Mouse (Mus musculus) myocyte (in vitro differentiated cells): Measurements from ENCODE around the gene 4930455H04Rik. TPM values are rescaled to one million over a fixed set of nuclear protein-coding genes. Genes with fewer than 3 reads are reported as not detected.

Experiments
- H3K27me3 ChIP-seq: one replicate; pipeline ENCODE4 v1.6.1; 2011; ENCODE audit not compliant: control insufficient read depth, insufficient read depth, insufficient read length
- H3K36me3 ChIP-seq: one replicate; pipeline ENCODE4 v1.6.1; 2011; ENCODE audit not compliant: control insufficient read depth, insufficient read depth
- H3K4me2 ChIP-seq: one replicate; pipeline ENCODE4 v1.6.1; 2011; ENCODE audit warnings: low read depth, control low read depth
- H3K4me3 ChIP-seq: one replicate; pipeline ENCODE4 v1.5.1; 2011; ENCODE audit warnings: mild to moderate bottlenecking, control low read depth, moderate library complexity
- H3K79me2 ChIP-seq: one replicate; pipeline ENCODE4 v1.6.1; 2011; ENCODE audit not compliant: control insufficient read depth, insufficient read depth
- H3ac ChIP-seq: one replicate; pipeline ENCODE4 v1.6.1; 2011; ENCODE audit not compliant: control insufficient read depth, insufficient read length
- CEBPB ChIP-seq: IDR thresholded peaks from 2 replicates; pipeline ENCODE4 v1.6.1; 2011; ENCODE audit warnings: mild to moderate bottlenecking, moderate library complexity; ENCODE audit not compliant: poor library complexity, insufficient read depth, severe bottlenecking
- E2F4 ChIP-seq: IDR thresholded peaks from one replicate; pipeline ENCODE4 v1.6.1; 2011; ENCODE audit warnings: mild to moderate bottlenecking, control low read depth, moderate library complexity; ENCODE audit not compliant: insufficient read depth
- MAX ChIP-seq: IDR thresholded peaks from one replicate; pipeline ENCODE4 v1.6.1; 2011; ENCODE audit warnings: low read depth, mild to moderate bottlenecking, control low read depth
- MYOD1 ChIP-seq, 3 experiments: IDR thresholded peaks; one replicate each; pipeline ENCODE4 v1.6.1; 2011; ENCODE audit warnings: control low read depth in 2 of 3, low read depth in 2 of 3, mild to moderate bottlenecking in 2 of 3, moderate library complexity in 1 of 3; ENCODE audit not compliant: insufficient read length in 2 of 3, control insufficient read depth in 1 of 3
- MYOG ChIP-seq, 3 experiments: IDR thresholded peaks; one replicate each; pipeline ENCODE4 v1.6.1; 2011; ENCODE audit warnings: control low read depth in 2 of 3, low read depth in 2 of 3, mild to moderate bottlenecking in 2 of 3; ENCODE audit not compliant: insufficient read length in 2 of 3, control insufficient read depth in 1 of 3, insufficient read depth in 1 of 3
- POLR2A ChIP-seq: IDR thresholded peaks from one replicate; pipeline ENCODE4 v1.6.1; 2011; ENCODE audit warnings: low read depth, mild to moderate bottlenecking, control low read depth, moderate library complexity; ENCODE audit not compliant: insufficient read length
- POLR2AphosphoS2 ChIP-seq: IDR thresholded peaks from one replicate; pipeline ENCODE4 v1.6.1; 2011; ENCODE audit warnings: low read depth, control low read depth; ENCODE audit not compliant: insufficient read length
- REST ChIP-seq: IDR thresholded peaks from one replicate; pipeline ENCODE4 v1.6.1; 2011; ENCODE audit warnings: mild to moderate bottlenecking, control low read depth, moderate library complexity; ENCODE audit not compliant: insufficient read depth, insufficient read length
- SRF ChIP-seq: IDR thresholded peaks from one replicate; pipeline ENCODE4 v1.6.1; 2011; ENCODE audit warnings: low read depth; ENCODE audit not compliant: control insufficient read depth, insufficient read length
- TCF12 ChIP-seq: IDR thresholded peaks from one replicate; pipeline ENCODE4 v1.6.1; 2011; ENCODE audit warnings: mild to moderate bottlenecking, control low read depth; ENCODE audit not compliant: poor library complexity, insufficient read depth, severe bottlenecking
- TCF3 ChIP-seq: IDR thresholded peaks from one replicate; pipeline ENCODE4 v1.6.1; 2011; ENCODE audit warnings: low read depth, control low read depth; ENCODE audit not compliant: insufficient read length
- USF1 ChIP-seq: IDR thresholded peaks from one replicate; pipeline ENCODE4 v1.6.1; 2011; ENCODE audit warnings: low read depth, mild to moderate bottlenecking, control low read depth, moderate library complexity
- polyA plus RNA-seq: library from polyadenylated mRNA; unstranded; fragments of >200 nt; fragmentation: generic; extraction: Trizol; gene quantifications from one replicate; pipeline ENCODE4 v1.2.1, GENCODE M21; 2012; ENCODE audit warnings: missing spikeins

4930455H04Rik gene
- polyA plus RNA-seq, 1 experiment = not detected

GRCm38 (mm10) chr3:116985042-116985455 lies 17.0 kb downstream of the 4930455H04Rik start:
- TF ChIP-seq MAX (no peak), TCF12 (no peak), REST (no peak), MYOD1 (IDR thresholded peaks at IDR 0.05; ENCODE audit: control insufficient read depth in 1 of 3, insufficient read length in 2 of 3, low read depth in 2 of 3) (peak in 2 of 3 experiments; percentile 14 to 46), USF1 (no peak)
- Histone ChIP-seq H3K36me3 (no peaks in the 10 kb centered on the region), H3K79me2 (no peaks in the 10 kb centered on the region), H3ac (no peak overlapping the region), H3K4me3 (no peak overlapping the region), H3K27me3 (no peaks in the 10 kb centered on the region), H3K4me2 (no peak overlapping the region)

- Histone ChIP-seq H3K79me2 (no peaks in the 10 kb centered on the region), H3K4me2 (no peak overlapping the region), H3K36me3 (no peaks in the 10 kb centered on the region), H3K27me3 (no peaks in the 10 kb centered on the region), H3ac (no peak overlapping the region), H3K4me3 (no peak overlapping the region)
- TF ChIP-seq POLR2AphosphoS2 (no peak), MAX (no peak), REST (no peak), CEBPB (no peak), USF1 (no peak), MYOG (IDR thresholded peaks at IDR 0.05; ENCODE audit: control insufficient read depth in 1 of 3, insufficient read depth in 1 of 3, insufficient read length in 2 of 3, low read depth in 2 of 3) (no peak), E2F4 (no peak), POLR2A (no peak), TCF3 (no peak), TCF12 (no peak)
Observed at GRCm38 (mm10) chr3:116985741-116986140, 17.7 kb downstream of the 4930455H04Rik start.

- TF ChIP-seq E2F4 (no peak), SRF (no peak), MYOD1 (IDR thresholded peaks at IDR 0.05; ENCODE audit: control insufficient read depth in 1 of 3, insufficient read length in 2 of 3, low read depth in 2 of 3) (no peak), CEBPB (no peak)
Observed at GRCm38 (mm10) chr3:116986451-116986850, 18.4 kb downstream of the 4930455H04Rik start.

GRCm38 (mm10) chr3:116988221-116988620 lies 20.2 kb downstream of the 4930455H04Rik start:
- H3K4me3 ChIP-seq = no peak overlapping the region
- no peak for TF ChIP-seq CEBPB
- TF ChIP-seq SRF = no peak
- TF ChIP-seq POLR2A = no peak
- TF ChIP-seq E2F4 = no peak
- TF ChIP-seq TCF3 = no peak
- TF ChIP-seq MYOD1 (IDR thresholded peaks at IDR 0.05; ENCODE audit: control insufficient read depth in 1 of 3, insufficient read length in 2 of 3, low read depth in 2 of 3) = no peak
- TF ChIP-seq POLR2AphosphoS2 = no peak
- no peak for TF ChIP-seq USF1
- TF ChIP-seq MYOG (IDR thresholded peaks at IDR 0.05; ENCODE audit: control insufficient read depth in 1 of 3, insufficient read depth in 1 of 3, insufficient read length in 2 of 3, low read depth in 2 of 3) = no peak
- no peak for TF ChIP-seq TCF12
- TF ChIP-seq MAX = no peak
- TF ChIP-seq REST = no peak
- no peaks in the 10 kb centered on the region for H3K79me2 ChIP-seq
- H3K27me3 ChIP-seq = no peaks in the 10 kb centered on the region
- no peaks in the 10 kb centered on the region for H3K36me3 ChIP-seq
- H3ac ChIP-seq = no peak overlapping the region
- no peak overlapping the region for H3K4me2 ChIP-seq

More at GRCm38 (mm10) chr3:116986451-116986850, 18.4 kb downstream of the 4930455H04Rik start:
- Histone ChIP-seq H3K36me3 (no peaks in the 10 kb centered on the region), H3K4me2 (no peak overlapping the region), H3K27me3 (no peaks in the 10 kb centered on the region), H3K79me2 (no peaks in the 10 kb centered on the region), H3ac (no peak overlapping the region), H3K4me3 (no peak overlapping the region)

- no peaks in the 10 kb centered on the region for H3K36me3 ChIP-seq
- H3K4me3 ChIP-seq = no peak overlapping the region
- no peak overlapping the region for H3ac ChIP-seq
- H3K4me2 ChIP-seq = no peak overlapping the region
- TF ChIP-seq TCF12 = no peak
- peak; percentile 82 for TF ChIP-seq CEBPB
- no peaks in the 10 kb centered on the region for H3K27me3 ChIP-seq
- H3K79me2 ChIP-seq = no peaks in the 10 kb centered on the region
Observed at GRCm38 (mm10) chr3:116991180-116991579, 23.1 kb downstream of the 4930455H04Rik start.

- no peaks in the 10 kb centered on the region for H3K36me3 ChIP-seq
- H3K27me3 ChIP-seq = no peaks in the 10 kb centered on the region
- H3K4me2 ChIP-seq = peak overlapping the region; percentile 12
- no peaks in the 10 kb centered on the region for H3K79me2 ChIP-seq
- H3K4me3 ChIP-seq = no peak overlapping the region
- TF ChIP-seq MYOG (IDR thresholded peaks at IDR 0.05; ENCODE audit: control insufficient read depth in 1 of 3, insufficient read depth in 1 of 3, insufficient read length in 2 of 3, low read depth in 2 of 3) (peak in 1 of 3 experiments; percentile 13), SRF (no peak)
- no peak overlapping the region for H3ac ChIP-seq
Observed at GRCm38 (mm10) chr3:116993011-116993410, 24.9 kb downstream of the 4930455H04Rik start.
